Mouse (Mus musculus): ENCODE results near the gene Dock9. TPM values are rescaled to one million over a fixed set of nuclear protein-coding genes. Genes with fewer than 3 reads are reported as not detected.

Gene Dock9
- total and polyA plus RNA-seq, 3 experiments = 9.3 to 12.2 (median 10.3) TPM

DNA sequence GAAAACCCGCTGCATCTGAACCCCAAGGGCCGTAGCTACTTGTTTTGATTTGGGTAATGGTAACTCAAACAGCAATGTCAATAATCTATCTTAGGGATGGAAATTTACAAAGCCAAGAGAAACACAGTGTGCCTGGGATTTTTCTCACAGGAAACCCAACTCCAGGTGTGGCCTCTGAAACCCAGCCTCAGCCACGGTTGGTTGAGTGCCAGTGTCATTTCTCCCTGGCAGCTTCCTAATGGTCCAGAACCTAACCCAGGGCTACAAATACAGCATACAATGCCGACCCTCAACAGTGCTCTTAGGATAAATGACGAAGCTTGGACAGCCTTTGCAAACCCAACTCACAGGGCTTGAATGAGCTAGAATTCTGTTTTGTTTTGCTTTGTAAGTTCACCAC, 92.0 kb downstream of the Dock9 start (continued):
- TF ChIP-seq SIN3A (IDR thresholded peaks at IDR 0.05; ENCODE audit: low read length) = no peak

DNA sequence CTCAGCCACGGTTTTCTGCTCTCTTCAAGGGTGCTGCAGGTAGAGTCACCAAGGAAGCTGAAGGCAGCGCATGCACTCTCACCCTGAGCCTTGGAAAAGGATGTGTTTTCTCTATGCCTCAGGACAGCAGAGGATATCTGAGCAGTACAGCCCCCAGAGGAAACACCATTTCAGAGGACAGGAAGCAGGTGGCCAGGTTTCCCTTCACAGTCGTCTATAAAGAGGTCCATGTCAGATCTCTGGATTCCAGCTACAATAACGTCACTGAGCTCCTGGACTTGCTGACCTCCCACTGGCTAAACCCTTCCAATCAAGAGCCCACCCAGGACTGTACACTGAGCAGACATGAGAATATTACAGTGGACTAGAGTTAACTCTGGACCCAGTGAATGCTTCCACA, 95.1 kb downstream of the Dock9 start:
- no peaks in the 10 kb centered on the region for H3K27me3 ChIP-seq (replicated peaks)
- in situ Hi-C loops (cut with MboI; ENCODE audit: low pct_ligation_motif_present, low pct_unique_long_range_greater_than_20kb, low sequenced_read_pairs) (no loop called here), dilution Hi-C loops (cut with MboI; ENCODE audit: extremely low pct_ligation_motif_present, extremely low pct_unique_long_range_greater_than_20kb, low sequenced_read_pairs) (no loop called here)
- no peak overlapping the region for H3K4me3 ChIP-seq (replicated peaks in 1 of 3; ENCODE audit: low read depth in 2 of 3, low read length in 2 of 3, poor library complexity in 1 of 3)
- no peak for DNase-seq (ENCODE audit: extremely low read depth)
- H3K36me3 ChIP-seq (replicated peaks in 1 of 2; ENCODE audit: control insufficient read depth in 1 of 2, insufficient read depth in 1 of 2, low read length in 1 of 2) = no peaks in the 10 kb centered on the region
- H3K79me2 ChIP-seq (replicated peaks; ENCODE audit: control insufficient read depth, extremely low read depth, insufficient read depth, poor library complexity, severe bottlenecking) = peaks cover 8% of the 10 kb centered on the region
- peak overlapping the region; percentile 25 for H3K27ac ChIP-seq (ENCODE audit: insufficient read depth, low read depth)
- H3K4me1 ChIP-seq (ENCODE audit: control insufficient read depth in 1 of 2, insufficient read depth in 2 of 2) = peaks cover 36 to 88% of the 10 kb centered on the region in 2 experiments
- H3K9ac ChIP-seq (ENCODE audit: insufficient read depth, low read depth) = no peak overlapping the region
- H3K9me3 ChIP-seq (replicated peaks; ENCODE audit: low read length) = no peaks in the 10 kb centered on the region
- H3K4me2 ChIP-seq (ENCODE audit: insufficient read depth, low read depth, poor library complexity, severe bottlenecking) = peak overlapping the region; percentile 34
- peak; percentile 42; the same call in 1 of the 2 replicates for TF ChIP-seq EP300 (IDR thresholded peaks at IDR 0.05; ENCODE audit: low read length)
- no peak for TF ChIP-seq TCF12 (IDR thresholded peaks at IDR 0.05; ENCODE audit: low read depth, low read length)
- no peak for TF ChIP-seq E2F4 (IDR thresholded peaks at IDR 0.05; ENCODE audit: insufficient replicate concordance, low read depth, low read length)
- no peak for TF ChIP-seq BHLHE40 (IDR thresholded peaks at IDR 0.05; ENCODE audit: low read depth, low read length)
- TF ChIP-seq MEF2A (IDR thresholded peaks at IDR 0.05; ENCODE audit: borderline replicate concordance, low read depth, low read length) = 0 out of 2 replicates have a peak, but pooled peaks have one; percentile 20
- no peak for TF ChIP-seq IRF4 (IDR thresholded peaks at IDR 0.05; ENCODE audit: low read depth, low read length)
- 0 out of 2 replicates have a peak, but pooled peaks have one; percentile 15 for TF ChIP-seq ETS1 (conservative IDR thresholded peaks at IDR 0.05; ENCODE audit: low read depth, low read length)

GRCm38 (mm10) chr14:121700013-121700412, 97.6 kb downstream of the Dock9 start:
- in situ Hi-C loops (cut with MboI; ENCODE audit: low pct_ligation_motif_present, low pct_unique_long_range_greater_than_20kb, low sequenced_read_pairs) = no loop called here
- TF ChIP-seq ZKSCAN1 (IDR thresholded peaks at IDR 0.05; ENCODE audit: borderline replicate concordance, low read depth, low read length) = no peak
- no peak for TF ChIP-seq MAX (IDR thresholded peaks at IDR 0.05; ENCODE audit: low read length)

GRCm38 (mm10) chr14:121698620-121698950, 99.1 kb downstream of the Dock9 start:
- peaks cover 47 to 91% of the 10 kb centered on the region in 2 experiments for H3K4me1 ChIP-seq (ENCODE audit: control insufficient read depth in 1 of 2, insufficient read depth in 2 of 2)
- peak overlapping the region; percentile 53 for H3K4me2 ChIP-seq (ENCODE audit: insufficient read depth, low read depth, poor library complexity, severe bottlenecking)
- H3K9me3 ChIP-seq (replicated peaks; ENCODE audit: low read length) = no peaks in the 10 kb centered on the region
- H3K79me2 ChIP-seq (replicated peaks; ENCODE audit: control insufficient read depth, extremely low read depth, insufficient read depth, poor library complexity, severe bottlenecking) = peaks cover 3% of the 10 kb centered on the region; the same call in 1 of the 2 replicates
- H3K36me3 ChIP-seq (replicated peaks in 1 of 2; ENCODE audit: control insufficient read depth in 1 of 2, insufficient read depth in 1 of 2, low read length in 1 of 2) = no peaks in the 10 kb centered on the region
- H3K27ac ChIP-seq (ENCODE audit: insufficient read depth, low read depth) = peak overlapping the region; percentile 13; the same call in 1 of the 2 replicates
- H3K27me3 ChIP-seq (replicated peaks) = no peaks in the 10 kb centered on the region
- in situ Hi-C loops (cut with MboI; ENCODE audit: low pct_ligation_motif_present, low pct_unique_long_range_greater_than_20kb, low sequenced_read_pairs) (no loop called here), dilution Hi-C loops (cut with MboI; ENCODE audit: extremely low pct_ligation_motif_present, extremely low pct_unique_long_range_greater_than_20kb, low sequenced_read_pairs) (no loop called here)
- H3K4me3 ChIP-seq (replicated peaks in 1 of 3; ENCODE audit: low read depth in 2 of 3, low read length in 2 of 3, poor library complexity in 1 of 3) = peak overlapping the region in 1 of 3 experiments; percentile 49
- H3K9ac ChIP-seq (ENCODE audit: insufficient read depth, low read depth) = peak overlapping the region; percentile 4; the same call in 1 of the 2 replicates
- DNase-seq (ENCODE audit: extremely low read depth) = no peak
- TF ChIP-seq ZNF384 (IDR thresholded peaks at IDR 0.05; ENCODE audit: low read depth, low read length) = no peak
- TF ChIP-seq SMC3 (IDR thresholded peaks at IDR 0.05; ENCODE audit: low read depth, low read length) = no peak
- TF ChIP-seq ZMIZ1 (IDR thresholded peaks at IDR 0.05; ENCODE audit: low read depth, low read length) = no peak
- TF ChIP-seq MAFK (IDR thresholded peaks at IDR 0.05; ENCODE audit: insufficient replicate concordance, low read length) = no peak
- TF ChIP-seq NRF1 (IDR thresholded peaks at IDR 0.05; ENCODE audit: low read depth, low read length) = no peak
- TF ChIP-seq CHD1 (IDR thresholded peaks at IDR 0.05; ENCODE audit: low read depth, low read length) = no peak
- TF ChIP-seq ELF1 (IDR thresholded peaks at IDR 0.05; ENCODE audit: low read depth, low read length) = no peak
- no peak for TF ChIP-seq RCOR1 (conservative IDR thresholded peaks at IDR 0.05; ENCODE audit: low read depth, low read length)
- no peak for TF ChIP-seq USF2 (conservative IDR thresholded peaks at IDR 0.05; ENCODE audit: low read depth, low read length)

More at GRCm38 (mm10) chr14:121700013-121700412, 97.6 kb downstream of the Dock9 start:
- no peaks in the 10 kb centered on the region for H3K9me3 ChIP-seq (replicated peaks; ENCODE audit: low read length)
- DNase-seq (ENCODE audit: extremely low read depth) = no peak
- H3K79me2 ChIP-seq (replicated peaks; ENCODE audit: control insufficient read depth, extremely low read depth, insufficient read depth, poor library complexity, severe bottlenecking) = peaks cover 3% of the 10 kb centered on the region; the same call in 1 of the 2 replicates
- no peaks in the 10 kb centered on the region for H3K27me3 ChIP-seq (replicated peaks)
- no peak overlapping the region for H3K27ac ChIP-seq (ENCODE audit: insufficient read depth, low read depth)
- H3K4me2 ChIP-seq (ENCODE audit: insufficient read depth, low read depth, poor library complexity, severe bottlenecking) = no peak overlapping the region; the same call in 1 of the 2 replicates
- dilution Hi-C loops (cut with MboI; ENCODE audit: extremely low pct_ligation_motif_present, extremely low pct_unique_long_range_greater_than_20kb, low sequenced_read_pairs) = no loop called here
- H3K4me3 ChIP-seq (replicated peaks in 1 of 3; ENCODE audit: low read depth in 2 of 3, low read length in 2 of 3, poor library complexity in 1 of 3) = no peak overlapping the region
- H3K9ac ChIP-seq (ENCODE audit: insufficient read depth, low read depth) = no peak overlapping the region
- H3K4me1 ChIP-seq (ENCODE audit: control insufficient read depth in 1 of 2, insufficient read depth in 2 of 2) = peaks cover 40 to 91% of the 10 kb centered on the region in 2 experiments
- H3K36me3 ChIP-seq (replicated peaks in 1 of 2; ENCODE audit: control insufficient read depth in 1 of 2, insufficient read depth in 1 of 2, low read length in 1 of 2) = no peaks in the 10 kb centered on the region

Measured in CH12.LX (cell line).